Mouse (Mus musculus) G1E (cell line): ENCODE data around the gene Cyth1. TPM values are rescaled to one million over a fixed set of nuclear protein-coding genes. Genes with fewer than 3 reads are reported as not detected.

Experiments
- ATAC-seq: 2 replicates; pipeline ENCODE4 v1.8.0; 2016; ENCODE audit warnings: mild to moderate bottlenecking; ENCODE audit not compliant: insufficient number of reproducible peaks, poor library complexity, low FRiP score, severe bottlenecking; ENCODE audit errors: extremely low read depth
- DNase-seq: peaks from one replicate; pipeline ENCODE4 v3.0.0; 2012; ENCODE audit warnings: low spot score
- H3K27me3 ChIP-seq: 2 replicates; pipeline ENCODE4 v1.6.1; 2012; ENCODE audit warnings: mild to moderate bottlenecking, low read length, inconsistent platforms; ENCODE audit not compliant: insufficient read depth
- H3K36me3 ChIP-seq: replicated peaks from 2 replicates; pipeline ENCODE3; 2012; ENCODE audit warnings: mild to moderate bottlenecking, inconsistent platforms
- H3K4me1 ChIP-seq: 2 replicates; pipeline ENCODE4 v1.6.1; 2012; ENCODE audit warnings: low read depth, low read length, inconsistent platforms, mixed read lengths; ENCODE audit not compliant: insufficient read depth
- H3K4me3 ChIP-seq: 2 replicates; pipeline ENCODE4 v1.5.1; 2012; ENCODE audit warnings: low read depth, mild to moderate bottlenecking, inconsistent platforms, low read length, moderate library complexity, mixed read lengths
- H3K9me3 ChIP-seq: replicated peaks from 2 replicates; pipeline ENCODE4 v1.6.1; 2012; ENCODE audit warnings: inconsistent platforms
- CTCF ChIP-seq: IDR thresholded peaks from 2 replicates; pipeline ENCODE4 v1.5.1; 2012; ENCODE audit warnings: low read depth, low read length, inconsistent platforms, mixed read lengths
- GATA1 ChIP-seq: IDR thresholded peaks from 2 replicates; pipeline ENCODE4 v1.6.1; 2012; ENCODE audit warnings: borderline replicate concordance, low read length, inconsistent platforms, mixed read lengths
- GATA2 ChIP-seq: IDR thresholded peaks from 2 replicates; pipeline ENCODE4 v1.6.1; 2012; ENCODE audit warnings: low read depth, low read length, inconsistent platforms, borderline replicate concordance
- POLR2AphosphoS5 ChIP-seq: IDR thresholded peaks from 2 replicates; pipeline ENCODE4 v1.6.1; 2012; ENCODE audit warnings: low read depth, low read length, inconsistent platforms; ENCODE audit not compliant: insufficient replicate concordance
- TAL1 ChIP-seq: conservative IDR thresholded peaks from 2 replicates; pipeline ENCODE4 v1.6.1; 2012; ENCODE audit warnings: low read depth, low read length, inconsistent platforms, mixed read lengths
- polyA plus RNA-seq: library from polyadenylated mRNA; stranded (reverse); fragments of >175 nt; gene quantifications from 2 replicates; pipeline ENCODE4 v1.2.3, GENCODE M21; 2012
- total RNA-seq, 2 experiments: library from RNA; stranded (forward) in 1 of 2; stranded (reverse) in 1 of 2; fragments of 200-1000 nt in 1 of 2; fragments of >200 nt in 1 of 2; fragmentation: Nextera tagmentation in 1 of 2; gene quantifications; 2 replicates each; pipeline ENCODE4 v1.2.3; 2014 to 2017

The Cyth1 gene
- total and polyA plus RNA-seq, 3 experiments: 3.1 to 7.1 (median 4.0) TPM

DNA sequence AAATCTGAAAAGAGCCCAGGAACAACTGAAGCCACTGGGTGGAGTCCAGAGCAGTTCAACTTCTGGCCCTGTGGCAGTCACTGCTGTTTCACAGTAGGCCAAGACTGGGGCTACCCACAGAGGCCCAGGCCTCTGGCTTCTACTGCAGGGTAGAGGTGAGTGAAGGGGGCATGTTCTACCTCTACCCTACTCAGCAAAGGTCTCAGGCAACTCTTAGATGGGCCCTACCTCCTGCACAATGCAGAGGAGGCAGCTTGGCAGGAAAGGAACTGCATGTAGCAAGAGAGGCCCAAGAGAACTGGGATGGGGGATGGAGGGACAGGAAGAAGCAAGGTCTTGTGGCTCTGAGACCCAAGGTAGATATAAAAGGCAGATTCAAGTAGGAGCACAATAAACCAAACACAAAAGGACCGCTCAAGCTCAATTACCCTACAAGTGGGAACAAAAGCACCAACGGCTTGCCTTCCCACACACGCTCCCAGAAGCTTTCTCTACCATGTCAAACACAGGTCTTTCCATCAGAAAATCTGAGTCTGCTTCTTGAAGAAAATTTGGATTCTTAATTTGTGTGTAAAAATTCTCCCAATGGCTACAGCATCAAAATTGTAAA lies 40.9 kb downstream of the Cyth1 start:
- Histone ChIP-seq H3K27me3 (peaks cover 20% of the 10 kb centered on the region), H3K36me3 (no peaks in the 10 kb centered on the region), H3K4me3 (no peak overlapping the region), H3K4me1 (peaks cover 4% of the 10 kb centered on the region; the same call in 1 of the 2 replicates), H3K9me3 (no peaks in the 10 kb centered on the region)
- DNase-seq (no peak), ATAC-seq (no peak)
- TF ChIP-seq TAL1 (no peak), CTCF (no peak), POLR2AphosphoS5 (no peak), GATA2 (no peak), GATA1 (no peak)

DNA sequence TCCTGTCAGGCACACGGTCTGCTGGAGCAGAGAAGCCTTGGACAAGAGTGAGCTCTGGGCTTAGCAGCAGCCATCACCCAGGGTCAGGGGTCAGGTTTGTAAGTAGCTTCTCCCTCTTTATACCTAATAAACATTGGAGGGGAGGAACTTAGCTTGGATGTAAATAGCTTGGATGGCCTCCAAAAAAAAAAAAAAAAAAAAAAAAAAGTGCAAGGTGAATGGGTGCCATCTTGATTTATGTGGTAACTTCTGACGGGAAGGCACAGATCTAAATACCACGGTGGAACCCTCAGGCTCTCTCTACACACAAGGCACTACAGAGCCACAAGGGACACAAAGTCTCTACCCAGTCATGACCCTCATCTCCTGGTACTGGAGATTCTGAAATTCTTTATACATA lies 42.1 kb downstream of the Cyth1 start:
- Histone ChIP-seq H3K4me1 (peaks cover 5% of the 10 kb centered on the region), H3K4me3 (no peak overlapping the region), H3K36me3 (no peaks in the 10 kb centered on the region), H3K9me3 (no peaks in the 10 kb centered on the region), H3K27me3 (peaks cover 23% of the 10 kb centered on the region)
- ATAC-seq: no peak
- DNase-seq: no peak
- no peak for TF ChIP-seq POLR2AphosphoS5
- TF ChIP-seq CTCF: no peak
- TF ChIP-seq TAL1: no peak
- TF ChIP-seq GATA2: no peak
- no peak for TF ChIP-seq GATA1

DNA sequence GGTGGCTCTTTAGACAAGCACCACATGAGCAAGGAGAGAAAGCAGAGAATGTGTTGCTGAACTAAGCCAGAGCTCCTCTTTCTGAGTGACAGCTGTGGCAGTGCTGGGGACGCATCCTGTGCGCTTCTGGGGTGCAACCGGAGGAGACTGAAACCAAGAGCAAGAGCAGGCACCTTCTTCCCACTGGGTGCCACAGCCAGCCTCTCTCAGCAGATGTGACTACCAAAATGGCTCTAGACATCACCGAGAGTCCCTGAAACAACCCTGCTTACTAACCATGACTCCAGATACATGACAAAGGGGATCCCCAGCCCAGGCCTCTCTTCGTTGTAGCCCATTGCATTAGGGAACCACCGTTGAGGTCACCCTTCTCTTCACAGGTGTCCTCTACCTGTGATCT lies 44.9 kb downstream of the Cyth1 start:
- Histone ChIP-seq H3K4me3 (no peak overlapping the region), H3K9me3 (no peaks in the 10 kb centered on the region), H3K27me3 (peaks cover 23% of the 10 kb centered on the region), H3K36me3 (no peaks in the 10 kb centered on the region), H3K4me1 (peaks cover 9% of the 10 kb centered on the region)
- ATAC-seq (no peak), DNase-seq (no peak)
- TF ChIP-seq CTCF: no peak
- TF ChIP-seq GATA2: no peak
- no peak for TF ChIP-seq POLR2AphosphoS5
- TF ChIP-seq TAL1: no peak
- TF ChIP-seq GATA1: no peak

DNA sequence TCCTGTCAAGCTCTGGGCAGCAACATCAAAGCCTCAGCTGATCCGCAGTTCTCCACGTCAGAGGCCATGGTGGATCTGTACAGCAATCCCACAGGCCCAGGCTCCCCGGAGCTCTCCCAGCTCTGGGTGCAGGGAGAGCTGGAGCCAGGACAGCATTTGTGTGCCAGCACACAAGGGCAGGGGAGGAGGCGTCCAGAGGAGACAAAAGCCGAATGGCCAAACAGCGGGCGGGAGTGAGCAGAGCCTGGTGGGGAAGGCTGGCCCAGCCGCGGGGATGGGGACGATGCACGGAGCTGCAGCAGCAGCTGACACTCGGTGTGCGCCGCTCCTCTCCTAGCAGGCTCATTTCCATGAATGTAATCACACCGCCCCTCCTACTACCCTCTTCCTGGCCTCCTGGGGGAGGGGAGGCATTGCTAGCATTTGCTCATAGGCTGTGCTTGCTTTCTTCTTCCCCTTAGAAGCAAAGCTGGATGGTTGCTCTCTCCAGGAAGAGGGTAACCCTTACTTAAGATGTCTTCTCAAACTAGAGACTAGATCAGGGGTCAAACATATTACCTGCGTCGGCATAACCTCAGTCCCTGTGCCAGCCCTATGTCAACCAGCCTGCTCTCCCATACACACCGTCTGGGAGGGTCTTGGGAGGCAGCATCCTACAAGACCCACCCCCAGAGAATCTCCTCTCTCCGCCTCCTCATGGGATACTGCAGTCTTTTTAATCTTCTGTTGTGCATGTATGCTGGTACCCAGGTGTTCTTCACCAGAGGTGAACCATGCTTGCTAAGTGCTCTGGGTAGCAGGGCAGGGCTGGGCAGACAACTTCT lies 45.8 kb downstream of the Cyth1 start:
- TF ChIP-seq POLR2AphosphoS5: no peak
- TF ChIP-seq GATA1: no peak
- TF ChIP-seq TAL1: no peak
- no peak for TF ChIP-seq GATA2
- no peak for TF ChIP-seq CTCF
- no peak for DNase-seq

DNA sequence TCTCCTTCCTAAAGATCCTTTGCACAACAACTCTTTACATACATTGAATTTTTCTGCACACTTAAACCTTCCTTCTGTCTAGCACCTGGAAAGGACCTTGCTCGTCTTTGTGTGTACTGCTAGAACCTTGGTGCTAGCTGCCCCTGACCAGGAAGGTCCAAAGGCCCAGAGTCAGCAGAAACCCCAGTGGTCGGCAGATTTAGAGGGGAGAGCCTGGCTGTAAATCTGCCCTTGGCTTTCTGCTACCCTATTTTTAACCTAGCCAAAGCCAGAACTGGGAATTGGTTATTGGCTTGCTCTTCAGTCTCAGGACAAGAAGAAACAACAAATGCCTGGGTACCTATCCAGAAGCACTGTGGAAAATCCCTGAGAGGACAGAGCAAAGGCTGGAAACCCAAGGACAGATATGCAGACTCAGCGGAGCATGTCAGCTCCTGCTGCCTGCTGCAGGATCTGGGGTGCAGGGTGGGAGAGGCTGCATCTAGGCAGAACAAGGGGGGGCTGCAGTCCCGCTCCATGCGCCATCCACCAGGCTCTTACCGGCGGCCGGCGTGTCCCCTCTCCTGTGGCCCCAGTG lies 46.5 kb downstream of the Cyth1 start:
- ATAC-seq (no peak), DNase-seq (no peak)
- TF ChIP-seq GATA2 (no peak), POLR2AphosphoS5 (no peak), TAL1 (no peak), CTCF (no peak), GATA1 (no peak)
- Histone ChIP-seq H3K36me3 (no peaks in the 10 kb centered on the region), H3K27me3 (peaks cover 26% of the 10 kb centered on the region), H3K9me3 (no peaks in the 10 kb centered on the region), H3K4me3 (no peak overlapping the region), H3K4me1 (peaks cover 9% of the 10 kb centered on the region)

More for the DNA sequence above, 45.8 kb downstream of the Cyth1 start:
- H3K4me3 ChIP-seq: no peak overlapping the region
- no peak for ATAC-seq
- peaks cover 9% of the 10 kb centered on the region for H3K4me1 ChIP-seq
- H3K36me3 ChIP-seq: no peaks in the 10 kb centered on the region
- no peaks in the 10 kb centered on the region for H3K9me3 ChIP-seq
- H3K27me3 ChIP-seq: peaks cover 26% of the 10 kb centered on the region

DNA sequence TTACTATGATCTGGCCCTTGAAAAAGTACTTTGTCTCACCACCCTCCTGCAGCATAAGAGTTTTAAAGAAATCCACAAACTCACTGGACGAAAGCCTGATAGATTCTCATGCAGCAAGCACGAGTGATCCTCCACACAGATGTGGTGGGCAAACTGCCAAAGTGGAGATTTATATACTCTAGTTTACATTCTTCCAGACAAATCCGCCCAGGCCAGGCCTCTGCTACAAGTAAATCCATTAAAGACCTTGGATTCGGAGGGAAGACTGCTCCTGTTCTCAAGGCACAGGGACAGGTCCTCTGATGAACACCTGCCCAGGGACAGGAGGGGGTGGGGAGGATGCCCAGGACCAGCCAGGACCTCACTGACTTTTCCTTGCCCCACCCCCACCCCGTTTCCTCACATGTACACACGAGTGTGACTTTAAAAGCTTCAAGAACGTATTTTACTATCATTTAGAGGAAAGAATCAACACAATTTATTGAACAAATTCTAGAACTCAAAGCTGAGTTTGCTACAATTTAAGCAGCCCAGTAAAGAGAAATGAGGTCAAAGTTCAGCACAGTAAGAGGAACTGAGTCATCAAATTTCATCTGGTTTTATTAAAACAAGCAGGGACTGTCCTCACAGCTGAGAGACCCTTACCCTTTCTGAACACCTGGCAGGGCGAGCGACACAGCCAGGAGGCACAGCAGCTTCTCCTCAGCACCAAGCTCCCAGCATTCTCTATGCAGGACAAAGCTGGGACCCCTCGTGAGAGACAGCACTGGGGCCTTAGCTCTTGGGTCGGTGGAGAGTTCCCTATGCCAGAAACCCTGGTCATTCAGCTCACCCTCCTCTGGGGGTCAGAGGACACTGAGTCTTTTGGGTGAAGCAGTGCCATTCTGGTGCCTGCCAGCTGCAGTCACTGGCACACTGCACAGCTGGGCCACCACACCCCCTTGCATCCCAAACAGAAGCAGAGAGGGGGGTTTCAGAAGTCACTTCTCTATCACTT lies 47.3 kb downstream of the Cyth1 start:
- ATAC-seq: no peak
- Histone ChIP-seq H3K9me3 (no peaks in the 10 kb centered on the region), H3K4me1 (peaks cover 9% of the 10 kb centered on the region), H3K27me3 (peaks cover 26% of the 10 kb centered on the region), H3K36me3 (no peaks in the 10 kb centered on the region), H3K4me3 (no peak overlapping the region)
- no peak for DNase-seq
- TF ChIP-seq CTCF (no peak), GATA2 (no peak), GATA1 (no peak), TAL1 (no peak), POLR2AphosphoS5 (no peak)
